Mouse (Mus musculus): ENCODE data around the gene Wdr19. TPM values are rescaled to one million over a fixed set of nuclear protein-coding genes. Genes with fewer than 3 reads are reported as not detected.
A peak's percentile ranks its signal among the peaks of the same experiment; 100 is the strongest.

Gene Wdr19
- total RNA-seq (2021) (1 to 10 TPM; 6.0 to 9.5 TPM), polyA plus RNA-seq (2012; rRNA removed) (1.6 and 2.3 TPM in 2 replicates)
- long read RNA-seq, full-length matches to known transcripts = 2 of 2 reads
- long read RNA-seq, partial matches to known transcripts = 0 of 2 reads
- long read RNA-seq, other reads (novel, unspliced or antisense) = 0 of 2 reads

DNA sequence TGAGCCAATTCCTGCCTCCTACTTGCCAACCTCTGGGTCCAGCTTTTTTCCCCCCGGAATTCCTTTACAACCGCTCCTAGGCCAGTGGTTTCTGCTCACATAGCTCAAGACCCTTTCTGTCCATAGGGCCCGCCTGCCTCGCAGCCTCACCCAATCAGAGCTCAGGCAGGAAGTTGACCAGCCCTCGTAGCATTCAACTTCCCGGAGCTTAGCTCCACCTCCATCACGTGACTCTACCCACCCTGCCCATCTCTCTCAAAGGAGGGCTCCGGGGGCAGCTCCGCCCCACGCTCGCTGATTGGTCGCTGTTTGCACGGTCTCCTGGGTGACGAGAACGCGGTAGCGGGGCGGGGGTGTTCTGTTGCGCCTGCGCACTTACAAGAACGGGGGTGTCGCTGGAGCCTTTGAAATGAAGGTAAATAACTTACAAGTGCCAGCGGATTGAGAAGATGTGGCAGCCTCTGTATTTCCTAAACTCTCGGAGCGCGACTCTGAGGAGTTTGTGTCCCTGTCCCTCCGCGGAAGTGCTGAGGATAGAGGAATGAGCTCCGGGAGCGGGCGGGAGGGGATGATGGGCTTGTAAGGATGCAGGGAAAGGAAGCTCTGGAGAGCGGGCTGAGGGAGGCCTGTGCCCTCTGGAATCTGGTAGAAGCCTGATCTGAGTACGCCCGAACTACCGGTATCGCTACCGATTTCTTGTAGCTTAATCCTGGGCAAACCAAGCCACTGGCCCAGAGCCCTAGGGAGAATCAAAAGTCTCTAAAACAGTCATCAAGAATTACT lies at the start of gene Wdr19:
Wdr19 (plus strand) TSS at position 351 of the 783 bp plus-strand sequence.
- peak; percentile 99 for DNase-seq

DNA sequence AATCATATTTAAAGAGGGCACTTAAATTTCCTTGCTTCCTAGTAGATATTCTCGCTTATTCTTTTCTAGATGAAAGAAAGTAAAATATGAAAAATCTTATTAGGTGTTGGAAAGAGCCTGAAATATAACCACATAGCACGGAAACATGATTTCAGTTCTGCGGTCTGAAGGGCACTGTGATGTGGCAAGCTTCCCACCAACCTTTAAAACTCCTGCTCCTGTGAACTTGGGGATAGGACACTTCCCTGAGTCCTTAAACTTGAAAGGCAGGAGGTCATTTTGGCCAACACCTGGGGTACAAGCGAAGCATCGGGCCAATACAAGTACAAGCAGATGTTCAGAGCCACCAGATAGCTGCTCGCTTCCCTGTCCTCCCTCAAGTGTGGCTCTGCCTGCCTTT lies 49.8 kb upstream of the Wdr19 start:
- no peak for DNase-seq

DNA sequence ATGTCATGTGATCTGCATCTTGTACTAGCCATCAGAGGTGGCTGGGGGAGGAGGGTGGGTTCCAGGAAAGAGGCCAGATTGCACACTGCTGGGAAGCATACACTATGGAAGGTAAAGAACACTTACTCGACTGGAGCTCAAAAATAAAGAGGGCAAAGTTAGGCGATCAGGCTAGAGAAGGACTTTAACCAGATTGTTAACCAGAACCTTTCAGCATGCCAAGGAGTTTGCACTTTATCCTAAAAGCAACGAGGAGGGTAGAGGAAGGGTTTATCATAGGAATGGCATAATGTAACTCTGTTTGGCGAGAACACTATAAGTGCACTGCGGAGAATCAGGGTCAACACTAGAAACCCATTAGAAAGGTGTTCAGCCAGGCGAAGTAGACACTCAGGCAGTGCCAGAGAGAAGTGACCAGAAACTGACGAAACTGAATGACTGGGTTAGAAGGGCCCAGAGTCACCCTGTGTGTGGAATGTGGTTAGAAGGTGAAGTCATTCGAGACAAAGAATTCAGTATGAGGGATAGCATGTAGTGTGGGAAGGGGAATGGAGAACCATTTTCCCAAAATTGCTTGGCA lies 49.0 kb upstream of the Wdr19 start:
- no peak for DNase-seq

DNA sequence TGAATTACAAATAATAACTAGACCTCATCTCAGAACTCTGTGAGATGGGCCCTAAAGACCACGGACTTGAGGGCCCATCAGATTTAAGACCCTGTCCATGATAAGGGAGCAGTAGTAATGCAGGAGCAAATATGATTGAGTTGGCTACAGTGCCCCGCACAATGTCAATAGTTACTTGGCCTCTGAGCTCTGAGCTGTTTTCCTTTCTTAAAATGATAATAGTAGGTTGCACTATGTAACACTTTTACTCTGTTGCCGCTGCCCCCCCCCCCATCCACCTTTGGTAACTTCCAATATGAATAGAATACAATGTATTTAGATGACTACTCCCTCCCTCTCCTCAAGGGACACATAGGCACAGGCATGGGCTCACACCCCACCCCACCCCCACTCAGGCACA lies 48.2 kb upstream of the Wdr19 start:
- no peak for DNase-seq

DNA sequence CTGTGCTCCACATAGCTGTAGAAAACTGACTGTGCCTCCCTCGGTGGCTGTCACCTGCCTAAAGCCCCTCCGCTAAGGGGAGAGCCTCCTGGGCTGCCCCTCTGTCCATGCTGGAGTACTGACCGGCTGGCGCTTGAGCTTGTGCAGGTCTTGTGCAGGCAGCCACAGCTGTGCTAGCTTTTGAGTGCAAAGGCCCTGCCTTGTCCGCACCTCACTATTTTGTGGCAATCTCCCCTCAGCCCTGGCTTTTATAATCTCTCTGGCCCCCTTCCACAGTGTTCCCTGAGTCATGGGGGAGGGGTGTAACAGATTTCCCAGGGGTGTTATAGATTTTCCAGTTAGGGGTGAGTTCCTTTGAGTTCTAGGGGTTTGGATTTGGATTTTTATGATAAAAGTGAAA lies 47.7 kb upstream of the Wdr19 start:
- no peak for DNase-seq

DNA sequence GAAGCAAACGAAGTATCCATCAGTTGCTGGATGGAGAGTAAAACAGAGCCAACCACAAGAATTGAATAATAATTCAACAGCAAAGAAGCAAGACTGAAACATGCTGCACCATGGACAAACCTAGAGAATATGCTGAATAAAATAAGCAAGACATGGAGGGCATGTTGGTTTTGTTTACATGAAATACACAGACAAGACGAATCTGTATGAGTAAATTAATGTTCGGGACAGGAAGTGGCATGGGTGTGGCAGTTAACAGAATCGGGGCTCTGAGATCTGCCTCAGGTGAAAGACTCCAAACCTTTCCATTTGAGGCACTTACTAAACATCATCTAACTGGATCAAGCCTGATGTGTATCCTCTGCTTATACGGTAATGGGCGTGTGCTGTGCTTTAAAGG lies 45.2 kb upstream of the Wdr19 start:
- no peak for DNase-seq

DNA sequence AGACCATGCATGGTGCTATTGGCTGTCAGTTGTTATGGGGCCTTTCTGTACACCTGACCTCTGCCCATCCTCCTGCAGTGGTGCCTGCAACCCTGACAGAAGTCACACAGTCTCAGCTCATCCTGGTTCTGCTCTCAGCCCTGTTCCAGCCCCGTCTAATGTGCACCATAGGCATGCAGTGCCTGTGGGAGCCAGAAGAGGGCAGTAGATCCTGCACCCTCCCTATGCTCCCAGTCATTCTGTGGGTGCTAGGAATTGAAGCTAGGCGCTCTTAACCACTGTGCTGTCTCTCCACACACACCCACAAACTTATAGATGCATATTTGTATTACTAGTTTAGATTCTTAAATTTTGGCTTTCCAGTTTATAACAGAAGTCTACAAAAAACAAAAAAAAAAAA lies 42.6 kb upstream of the Wdr19 start:
- DNase-seq = peak; percentile 34

DNA sequence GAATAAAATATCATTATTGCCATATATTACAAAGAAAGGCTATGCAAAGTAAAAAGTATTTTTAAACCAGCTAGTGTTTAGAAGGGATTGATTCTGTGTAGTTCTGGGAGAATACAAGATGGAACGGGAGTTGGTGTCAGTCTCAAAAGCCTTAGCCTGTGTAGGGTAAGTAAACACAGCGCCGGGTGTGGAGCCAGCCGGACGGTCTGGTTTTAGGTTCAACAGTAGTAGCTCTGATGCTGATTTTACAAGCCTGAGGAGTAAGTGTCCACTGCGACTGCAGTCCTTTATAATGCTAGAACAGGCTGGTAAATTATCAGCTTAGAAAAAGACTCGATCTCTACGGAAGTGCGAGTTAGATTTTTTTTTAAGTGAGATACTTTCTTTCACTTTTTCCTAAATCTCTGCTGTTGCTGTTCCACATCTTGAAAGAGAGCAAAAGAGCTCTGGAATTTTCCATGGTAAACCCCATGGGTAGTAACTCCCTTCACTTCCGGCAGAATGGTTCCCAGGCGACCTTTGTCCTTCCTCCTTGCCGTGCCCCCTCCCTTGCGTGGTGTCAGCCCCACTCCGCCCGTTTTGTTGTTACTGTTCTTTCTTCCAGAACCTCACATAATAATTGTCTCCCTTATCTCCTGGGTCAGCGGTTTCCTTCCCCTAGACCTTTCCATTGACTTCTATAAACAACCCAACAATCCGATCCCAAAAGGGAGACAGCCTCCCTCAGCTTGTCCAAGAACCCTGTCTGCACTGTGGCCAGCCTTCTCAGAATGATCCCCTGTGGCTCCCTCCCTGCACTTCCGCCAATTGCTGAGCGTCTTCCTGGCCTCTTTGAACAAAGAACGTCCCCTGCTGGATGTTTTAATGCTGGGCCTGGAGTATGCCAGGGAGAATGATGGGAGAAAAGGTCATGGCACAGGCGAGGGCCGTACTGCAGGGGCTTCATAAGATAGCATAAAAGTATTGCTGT lies 41.8 kb upstream of the Wdr19 start:
- peak; percentile 79 for DNase-seq

DNA sequence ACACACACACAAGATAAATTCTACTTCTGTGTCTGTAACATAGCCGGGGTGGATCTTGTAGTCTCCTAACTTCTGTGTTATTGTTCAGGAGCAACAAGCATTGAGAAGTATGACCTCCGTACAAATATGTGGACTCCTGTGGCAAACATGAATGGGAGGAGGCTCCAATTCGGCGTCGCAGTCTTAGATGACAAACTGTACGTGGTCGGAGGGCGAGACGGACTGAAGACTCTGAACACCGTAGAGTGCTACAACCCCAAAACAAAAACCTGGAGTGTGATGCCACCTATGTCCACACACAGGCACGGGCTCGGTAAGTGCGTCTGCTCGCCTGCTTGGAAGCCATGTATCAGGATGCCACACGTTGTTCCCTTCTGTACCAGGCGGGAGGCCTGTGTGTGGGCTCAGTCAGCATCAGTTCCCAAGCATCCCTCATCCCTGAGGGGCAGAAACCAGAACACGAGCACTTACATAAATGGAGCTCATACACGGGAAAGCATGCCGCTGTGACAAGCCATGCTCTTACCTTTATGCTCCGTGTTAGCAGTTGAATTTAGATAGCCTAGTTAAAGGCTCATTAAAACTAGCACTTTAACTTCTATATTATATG lies 40.7 kb upstream of the Wdr19 start:
- no peak for DNase-seq

DNA sequence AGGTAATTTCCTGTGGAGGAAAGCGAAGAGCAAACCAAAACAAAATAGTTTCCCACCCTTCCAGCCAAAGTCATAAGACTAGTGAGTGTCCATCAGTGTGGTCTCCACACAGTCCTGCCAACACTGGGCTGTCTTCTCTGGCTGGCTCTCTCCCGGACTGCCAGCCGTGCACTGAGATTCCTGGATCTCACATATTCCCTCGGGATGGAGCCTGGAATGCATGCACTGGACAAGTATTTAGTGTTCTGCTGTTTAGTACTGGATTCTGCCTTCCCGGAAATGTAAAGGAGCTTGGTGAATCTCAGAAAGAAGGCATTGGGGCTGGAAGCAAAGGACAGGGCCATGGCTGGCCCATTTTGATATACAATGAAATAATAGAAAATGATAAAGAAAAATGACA lies 36.5 kb upstream of the Wdr19 start:
- no peak for DNase-seq

DNA sequence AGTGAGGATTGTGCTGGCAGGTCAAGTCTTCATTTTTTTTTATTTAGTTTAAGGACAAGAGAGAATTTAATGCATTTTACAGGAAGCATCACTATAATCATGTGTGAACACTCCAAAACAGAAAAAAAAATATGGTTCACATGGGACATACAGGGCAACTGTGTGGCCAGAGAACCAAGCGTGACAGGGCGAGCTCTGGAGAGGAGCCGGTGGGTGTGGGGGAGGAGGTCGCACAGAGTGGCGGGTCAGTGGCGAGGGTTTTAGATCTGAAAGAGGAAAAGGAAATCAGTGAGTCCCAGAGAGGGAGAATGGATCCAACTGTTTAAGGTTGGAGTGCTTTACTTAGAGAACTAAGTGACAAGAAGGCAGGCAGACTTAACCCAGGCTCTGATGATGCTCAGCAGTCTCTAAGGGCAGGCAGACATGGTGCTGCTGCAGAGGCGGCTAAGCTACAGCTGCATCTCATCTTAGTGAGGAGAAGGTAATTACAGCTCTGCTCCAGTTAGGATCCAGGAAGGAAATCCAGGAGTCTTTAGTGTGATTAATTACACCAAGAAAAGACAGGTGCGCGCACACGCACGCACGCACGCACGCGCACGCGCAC lies 35.9 kb upstream of the Wdr19 start:
- no peak for DNase-seq

DNA sequence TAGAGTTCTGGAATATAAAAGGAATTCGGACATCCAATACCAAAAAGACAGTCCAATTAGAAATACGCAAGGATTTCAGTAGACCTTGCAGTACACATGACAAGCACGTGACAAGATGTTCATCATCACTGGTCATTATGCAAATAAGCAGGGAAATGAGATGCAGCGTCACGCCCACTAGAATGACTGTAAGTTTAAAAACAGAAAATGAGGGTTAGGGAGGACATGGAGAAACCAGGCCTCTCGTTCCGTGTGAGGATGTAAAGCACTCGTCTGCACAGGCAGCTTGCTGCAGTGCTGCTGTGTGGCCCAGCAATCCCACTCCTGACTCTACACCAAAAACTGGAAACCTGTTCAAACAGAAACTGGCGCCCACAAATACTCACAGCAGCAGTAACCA lies 29.3 kb upstream of the Wdr19 start:
- DNase-seq = no peak

DNA sequence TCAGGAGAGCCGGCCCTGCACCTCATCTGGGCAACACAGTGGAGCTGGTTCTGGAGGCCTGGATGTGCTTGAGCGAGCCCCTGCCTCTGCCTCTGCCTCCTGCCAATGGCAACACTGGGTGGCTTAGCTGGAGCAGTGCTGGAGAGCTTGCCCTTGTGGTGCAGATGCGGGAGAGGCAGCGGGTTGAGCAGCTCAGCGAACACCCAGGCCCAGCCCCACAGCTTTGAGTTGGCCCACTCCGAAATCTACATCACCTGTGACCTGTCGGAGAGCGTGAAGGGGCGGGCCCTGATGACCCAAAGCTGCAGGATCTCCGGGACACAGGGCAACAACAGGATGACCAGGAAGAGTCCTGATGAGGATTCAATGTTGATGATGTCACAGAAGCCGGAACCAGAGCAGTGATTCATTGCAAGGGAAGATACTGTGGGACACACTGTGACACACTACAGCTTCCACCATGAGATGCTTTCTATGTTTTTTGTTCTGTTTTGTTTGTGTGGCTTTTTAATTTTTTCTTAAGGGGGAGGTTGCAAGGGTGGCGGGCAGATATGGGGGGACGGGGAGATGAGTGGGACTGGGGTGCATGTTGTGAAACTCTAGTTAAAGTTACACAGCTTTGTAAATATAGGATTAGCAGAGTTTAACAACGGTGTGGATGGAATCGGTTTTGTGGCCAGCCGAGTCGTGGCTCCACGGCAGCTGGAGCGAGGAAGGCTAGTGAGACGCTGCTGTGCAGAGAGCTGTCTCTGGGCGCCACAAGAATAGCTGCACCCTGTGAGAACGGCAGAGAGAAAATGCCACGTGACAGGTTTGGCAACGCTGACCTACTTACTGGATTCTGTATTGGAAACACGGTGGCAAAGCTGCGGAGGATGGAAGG lies 24.2 kb upstream of the Wdr19 start:
- DNase-seq = peak; percentile 26

DNA sequence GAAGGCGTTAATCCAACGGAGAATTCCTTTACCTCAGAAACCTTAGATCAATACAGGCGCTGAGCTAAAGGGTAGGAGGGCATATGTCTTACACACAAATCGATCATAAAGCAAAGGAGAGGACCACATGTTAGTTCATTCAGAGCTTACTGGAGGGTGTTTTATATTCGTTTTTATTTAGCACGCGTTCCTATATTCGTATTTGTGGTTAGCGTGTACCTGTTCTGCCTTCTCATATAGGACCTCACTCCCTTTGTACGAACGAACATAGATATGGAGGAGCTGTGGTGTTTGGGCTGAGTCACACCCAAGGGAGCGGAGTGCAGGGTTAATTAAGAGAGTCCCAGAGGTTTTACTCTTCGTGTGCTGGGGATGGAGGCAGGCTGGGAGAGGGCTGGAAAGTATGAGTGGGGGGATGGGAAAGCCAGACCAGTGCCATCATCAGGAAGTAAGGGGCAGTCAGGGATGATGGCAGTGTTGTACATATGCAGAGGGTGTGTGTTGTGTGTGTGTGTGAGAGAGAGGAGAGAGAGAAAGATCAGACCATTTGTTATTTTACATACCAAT lies 23.5 kb upstream of the Wdr19 start:
- no peak for DNase-seq

DNA sequence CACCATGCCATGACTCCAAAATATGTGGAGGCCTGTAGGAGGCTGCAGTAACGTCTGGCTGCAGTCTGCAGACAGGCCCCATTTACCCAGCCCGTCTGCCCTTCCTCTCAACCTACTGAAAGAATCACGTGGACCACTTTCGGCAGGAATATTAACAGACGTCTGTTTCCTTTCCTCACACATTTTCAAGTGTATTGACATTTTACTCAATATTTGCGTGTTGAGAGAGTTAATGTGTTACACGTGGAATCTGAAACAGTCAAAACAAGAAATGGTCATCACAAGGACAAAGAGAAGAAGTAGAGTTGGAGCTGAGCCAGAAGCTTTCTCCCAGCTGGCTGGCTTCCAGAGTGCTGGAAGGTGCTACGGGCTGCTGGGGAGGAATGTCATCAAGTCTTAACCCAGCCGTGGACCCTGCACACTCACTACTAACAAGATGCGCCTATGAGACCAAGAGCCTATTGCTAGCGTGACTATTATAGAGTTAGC lies 22.4 kb upstream of the Wdr19 start:
- peak; percentile 59 for DNase-seq

DNA sequence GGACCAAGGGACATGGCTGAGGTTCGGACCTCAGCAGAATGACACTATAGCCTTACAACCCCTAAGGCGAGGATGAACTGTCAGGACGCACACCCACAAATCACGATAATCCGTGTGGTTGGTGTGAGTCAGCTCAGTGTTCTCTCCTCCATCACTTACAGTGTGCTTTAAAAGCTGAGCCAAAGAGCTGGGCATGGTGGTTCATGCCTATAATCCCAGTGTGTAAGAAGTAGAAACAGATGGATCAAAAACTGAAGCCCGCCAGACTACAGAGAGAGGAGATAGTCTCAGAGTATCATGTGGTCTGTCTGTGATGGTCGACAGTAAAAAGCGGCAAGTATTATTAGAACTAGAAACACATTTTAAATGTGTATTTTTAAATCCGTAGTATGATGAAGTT lies 21.0 kb upstream of the Wdr19 start:
- DNase-seq = no peak

DNA sequence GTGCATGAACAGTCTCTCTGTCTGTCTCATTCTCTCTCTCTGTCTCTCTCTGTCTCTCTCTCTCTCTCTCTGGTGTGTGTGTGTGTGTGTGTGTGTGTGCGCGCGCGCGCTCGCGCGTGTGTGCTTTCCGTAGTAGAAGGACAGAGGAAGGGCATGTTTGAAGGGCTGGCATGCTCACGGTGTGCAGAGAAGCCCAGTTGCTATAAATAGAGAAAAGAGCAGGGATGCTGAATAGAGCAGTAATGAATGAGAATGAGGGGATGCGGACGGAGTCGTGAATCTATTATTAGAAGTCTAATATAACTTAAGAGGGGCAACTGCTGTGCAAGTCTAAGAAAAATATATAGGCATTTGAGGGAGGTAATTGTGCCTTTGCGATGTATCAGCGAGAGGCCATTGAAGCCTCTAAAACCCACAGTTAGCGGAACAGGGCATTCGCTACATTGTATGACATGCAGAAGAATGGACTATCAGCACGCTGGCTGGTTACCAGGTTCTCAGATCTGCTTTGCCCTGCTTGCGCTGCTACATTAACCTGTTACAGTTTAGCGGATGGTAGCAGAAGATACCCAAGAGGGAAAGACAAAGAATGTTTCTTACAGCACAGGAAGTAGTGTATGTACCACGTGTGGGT lies 18.2 kb upstream of the Wdr19 start:
- DNase-seq = no peak

DNA sequence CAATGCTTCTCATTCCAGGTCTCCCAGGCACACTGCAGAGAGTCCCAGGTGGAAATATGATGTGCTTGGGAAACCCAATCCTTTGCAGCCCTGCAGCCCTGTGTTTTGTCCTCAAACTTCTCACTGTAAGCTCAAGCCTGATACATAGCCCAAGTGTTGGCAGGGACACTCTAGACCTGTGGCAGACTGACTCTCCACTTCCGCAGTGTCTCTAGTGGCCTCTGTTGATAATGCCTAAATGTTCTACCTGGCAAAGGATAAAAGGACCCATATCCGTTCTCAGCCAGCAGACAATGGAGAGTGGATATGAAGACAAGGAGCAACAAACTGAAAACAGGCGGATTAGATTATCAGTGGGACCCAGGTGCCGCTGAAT lies 17.7 kb upstream of the Wdr19 start:
- no peak for DNase-seq

DNA sequence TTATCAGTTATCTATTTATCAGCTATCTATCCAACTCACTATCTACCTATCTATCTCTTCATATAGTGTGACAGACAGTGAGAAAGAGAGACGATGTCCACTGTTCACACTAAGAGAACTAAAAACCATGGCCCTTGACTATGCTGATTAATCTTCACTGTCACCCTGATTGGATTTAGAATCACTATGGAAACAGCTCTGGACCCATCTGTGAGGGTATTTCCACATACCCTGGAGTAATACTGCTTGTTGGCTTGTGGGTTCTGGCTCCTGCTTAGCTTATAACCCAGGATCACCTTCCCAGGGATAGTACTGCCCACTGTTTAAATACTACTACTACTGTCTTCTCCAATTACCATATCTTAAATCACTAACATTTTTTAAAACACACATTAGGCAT lies 17.2 kb upstream of the Wdr19 start:
- no peak for DNase-seq

DNA sequence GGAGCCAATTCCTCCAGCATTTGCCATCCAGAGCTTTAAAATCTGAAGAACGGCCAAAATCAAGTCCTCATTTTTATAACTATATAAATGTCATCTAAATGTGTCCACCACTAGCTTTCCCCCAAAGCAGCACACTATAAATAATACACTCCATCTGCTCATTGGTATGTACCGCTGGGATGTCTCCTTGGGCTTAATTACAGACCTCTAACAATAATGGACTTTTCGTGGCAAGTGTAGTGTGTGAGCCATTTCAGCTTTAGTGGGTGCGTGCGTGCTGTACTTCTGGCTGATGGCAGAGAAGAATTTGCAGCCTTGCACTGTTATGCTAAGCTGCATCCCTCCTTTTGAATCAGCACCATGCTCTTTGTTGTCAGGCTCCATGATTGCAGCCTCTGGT lies 7.9 kb upstream of the Wdr19 start:
- DNase-seq = no peak
